Mouse (Mus musculus) spleen, adult 18-20 months (tissue): ENCODE results near the gene Mgll.

ENCODE experiments used
- DNase-seq, 2 experiments: peaks; one replicate each; pipeline ENCODE4 v3.0.0; 2022; ENCODE audit warnings: mixed read lengths in 2 of 2

Mgll gene

GRCm38 (mm10) chr6:88776336-88776923, 52.2 kb downstream of the Mgll start:
- DNase-seq = no peak

- DNase-seq = no peak
Observed at GRCm38 (mm10) chr6:88776964-88777363, 52.8 kb downstream of the Mgll start.

- DNase-seq = no peak
Observed at GRCm38 (mm10) chr6:88778047-88778688, 54.0 kb downstream of the Mgll start.

GRCm38 (mm10) chr6:88779755-88780154, 55.5 kb downstream of the Mgll start:
- no peak for DNase-seq

- DNase-seq = no peak
Observed at GRCm38 (mm10) chr6:88781919-88782318, 57.7 kb downstream of the Mgll start.

- DNase-seq = no peak
Observed at GRCm38 (mm10) chr6:88782981-88783397, 58.8 kb downstream of the Mgll start.

- no peak for DNase-seq
Observed at GRCm38 (mm10) chr6:88784691-88785173, 60.5 kb downstream of the Mgll start.

GRCm38 (mm10) chr6:88785331-88785730, 61.1 kb downstream of the Mgll start:
- DNase-seq = no peak

- DNase-seq = no peak
Observed at GRCm38 (mm10) chr6:88785781-88786542, 61.8 kb downstream of the Mgll start.

GRCm38 (mm10) chr6:88786732-88787445, 62.7 kb downstream of the Mgll start:
- no peak for DNase-seq

GRCm38 (mm10) chr6:88787496-88787895, 63.3 kb downstream of the Mgll start:
- DNase-seq = no peak

- DNase-seq = no peak
Observed at GRCm38 (mm10) chr6:88788219-88788618, 64.0 kb downstream of the Mgll start.

- DNase-seq = no peak
Observed at GRCm38 (mm10) chr6:88791299-88791698, 67.1 kb downstream of the Mgll start.

GRCm38 (mm10) chr6:88792147-88792691, 68.0 kb downstream of the Mgll start:
- DNase-seq = no peak

GRCm38 (mm10) chr6:88793243-88793642, 69.0 kb downstream of the Mgll start:
- DNase-seq = no peak

- no peak for DNase-seq
Observed at GRCm38 (mm10) chr6:88793872-88794271, 69.7 kb downstream of the Mgll start.

- no peak for DNase-seq
Observed at GRCm38 (mm10) chr6:88794561-88794971, 70.4 kb downstream of the Mgll start.

GRCm38 (mm10) chr6:88800191-88800590, 76.0 kb downstream of the Mgll start:
- no peak for DNase-seq

- DNase-seq = no peak
Observed at GRCm38 (mm10) chr6:88800735-88801134, 76.5 kb downstream of the Mgll start.

- DNase-seq = no peak
Observed at GRCm38 (mm10) chr6:88803051-88803450, 78.8 kb downstream of the Mgll start.

GRCm38 (mm10) chr6:88803957-88804695, 79.9 kb downstream of the Mgll start:
- DNase-seq = no peak

- DNase-seq = no peak
Observed at GRCm38 (mm10) chr6:88804966-88805577, 80.9 kb downstream of the Mgll start.
